Mouse (Mus musculus): Measurements from ENCODE around the gene E030030I06Rik. TPM values are rescaled to one million over a fixed set of nuclear protein-coding genes. Genes with fewer than 3 reads are reported as not detected.
"Not testable (repeated sequence)": the region's sequence is repeated elsewhere in the genome, so short reads cannot be mapped to it uniquely, and the experiment has no call there.

E030030I06Rik gene
- 14.3 and 16.1 TPM in 2 replicates for polyA plus RNA-seq (2014; fragmentation: Nextera tagmentation; extraction: Ambion mirVana)

GRCm38 (mm10) chr10:22149073-22149690 is at the start of gene E030030I06Rik:
Gene E030030I06Rik (minus strand): TSS chr10:22149270.
- no peaks in the 10 kb centered on the region for H3K36me3 ChIP-seq (ENCODE audit: control insufficient read depth, insufficient read depth, low read length)
- DNase-seq (ENCODE audit: low spot score) (peak; percentile 16), ATAC-seq (ENCODE audit: low read depth) (peak; percentile 45)
- H3K4me2 ChIP-seq (ENCODE audit: low read depth, low read length): peak within 1 kb of the TSS; percentile 94
- H3K4me3 ChIP-seq (ENCODE audit: low read depth, low read length): peak within 1 kb of the TSS; percentile 68
- H3K9ac ChIP-seq (ENCODE audit: low read depth, low read length): peak within 1 kb of the TSS; percentile 77
- H3K9me3 ChIP-seq (ENCODE audit: control insufficient read depth, low read length): no peaks in the 10 kb centered on the region
- no peaks in the 10 kb centered on the region; the same call in 1 of the 2 replicates for H3K4me1 ChIP-seq (ENCODE audit: control insufficient read depth, insufficient read depth, low read length)
- H3K27me3 ChIP-seq (replicated peaks; ENCODE audit: control insufficient read depth, insufficient read depth, low read length): peaks cover 29% of the 10 kb centered on the region
- 1% methylated on average over 32 of the region's 37 CpGs for WGBS
- H3K27ac ChIP-seq (replicated peaks; ENCODE audit: low read depth, low read length): no peak within 1 kb of the TSS; the same call in 1 of the 2 replicates

GRCm38 (mm10) chr10:22191035-22191434 is 42.0 kb upstream of the E030030I06Rik start:
- H3K27ac ChIP-seq (replicated peaks; ENCODE audit: low read depth, low read length); DNase-seq (ENCODE audit: low spot score); H3K9me3 ChIP-seq (ENCODE audit: control insufficient read depth, low read length); H3K4me3 ChIP-seq (ENCODE audit: low read depth, low read length); H3K9ac ChIP-seq (ENCODE audit: low read depth, low read length); H3K36me3 ChIP-seq (ENCODE audit: control insufficient read depth, insufficient read depth, low read length); H3K27me3 ChIP-seq (replicated peaks; ENCODE audit: control insufficient read depth, insufficient read depth, low read length); H3K4me2 ChIP-seq (ENCODE audit: low read depth, low read length); H3K4me1 ChIP-seq (ENCODE audit: control insufficient read depth, insufficient read depth, low read length): not testable (repeated sequence)
- peak; percentile 41; the same call in 1 of the 2 replicates for ATAC-seq (ENCODE audit: low read depth)
- WGBS: 3% methylated on average over 6 of the region's 10 CpGs

GRCm38 (mm10) chr10:22176515-22176914 is 27.4 kb upstream of the E030030I06Rik start:
- H3K4me3 ChIP-seq (ENCODE audit: low read depth, low read length); H3K27ac ChIP-seq (replicated peaks; ENCODE audit: low read depth, low read length); H3K27me3 ChIP-seq (replicated peaks; ENCODE audit: control insufficient read depth, insufficient read depth, low read length); H3K4me1 ChIP-seq (ENCODE audit: control insufficient read depth, insufficient read depth, low read length); H3K36me3 ChIP-seq (ENCODE audit: control insufficient read depth, insufficient read depth, low read length); H3K4me2 ChIP-seq (ENCODE audit: low read depth, low read length); ATAC-seq (ENCODE audit: low read depth); H3K9ac ChIP-seq (ENCODE audit: low read depth, low read length); H3K9me3 ChIP-seq (ENCODE audit: control insufficient read depth, low read length); DNase-seq (ENCODE audit: low spot score): not testable (repeated sequence)
- WGBS: 88% methylated on average over 2 of the region's 2 CpGs

GRCm38 (mm10) chr10:22174190-22174487 is 25.1 kb upstream of the E030030I06Rik start:
- H3K9me3 ChIP-seq (ENCODE audit: control insufficient read depth, low read length); H3K27me3 ChIP-seq (replicated peaks; ENCODE audit: control insufficient read depth, insufficient read depth, low read length); DNase-seq (ENCODE audit: low spot score); H3K9ac ChIP-seq (ENCODE audit: low read depth, low read length); H3K27ac ChIP-seq (replicated peaks; ENCODE audit: low read depth, low read length); H3K4me2 ChIP-seq (ENCODE audit: low read depth, low read length); H3K4me3 ChIP-seq (ENCODE audit: low read depth, low read length); ATAC-seq (ENCODE audit: low read depth); H3K36me3 ChIP-seq (ENCODE audit: control insufficient read depth, insufficient read depth, low read length); H3K4me1 ChIP-seq (ENCODE audit: control insufficient read depth, insufficient read depth, low read length): not testable (repeated sequence)
- WGBS: 84% methylated on average over 2 of the region's 2 CpGs

- not testable (repeated sequence) for DNase-seq (ENCODE audit: low spot score); H3K4me3 ChIP-seq (ENCODE audit: low read depth, low read length)
These were observed 24.5 kb upstream of the E030030I06Rik start for GRCm38 (mm10) chr10:22173335-22174189.

GRCm38 (mm10) chr10:22172431-22173334 is 23.6 kb upstream of the E030030I06Rik start:
- H3K36me3 ChIP-seq (ENCODE audit: control insufficient read depth, insufficient read depth, low read length); DNase-seq (ENCODE audit: low spot score); H3K9me3 ChIP-seq (ENCODE audit: control insufficient read depth, low read length); ATAC-seq (ENCODE audit: low read depth); H3K27ac ChIP-seq (replicated peaks; ENCODE audit: low read depth, low read length); H3K4me1 ChIP-seq (ENCODE audit: control insufficient read depth, insufficient read depth, low read length); H3K4me3 ChIP-seq (ENCODE audit: low read depth, low read length); H3K9ac ChIP-seq (ENCODE audit: low read depth, low read length); H3K27me3 ChIP-seq (replicated peaks; ENCODE audit: control insufficient read depth, insufficient read depth, low read length): not testable (repeated sequence)
- 65% methylated on average over 4 of the region's 5 CpGs for WGBS
- H3K4me2 ChIP-seq (ENCODE audit: low read depth, low read length): peak overlapping the region; percentile 41

More at GRCm38 (mm10) chr10:22173335-22174189, 24.5 kb upstream of the E030030I06Rik start:
- not testable (repeated sequence) for H3K4me1 ChIP-seq (ENCODE audit: control insufficient read depth, insufficient read depth, low read length); H3K9ac ChIP-seq (ENCODE audit: low read depth, low read length); H3K36me3 ChIP-seq (ENCODE audit: control insufficient read depth, insufficient read depth, low read length); H3K27ac ChIP-seq (replicated peaks; ENCODE audit: low read depth, low read length); H3K9me3 ChIP-seq (ENCODE audit: control insufficient read depth, low read length); H3K27me3 ChIP-seq (replicated peaks; ENCODE audit: control insufficient read depth, insufficient read depth, low read length)
- WGBS: 9% methylated on average over 12 of the region's 17 CpGs
- H3K4me2 ChIP-seq (ENCODE audit: low read depth, low read length): peak overlapping the region; percentile 41
- peak; percentile 62; the same call in 1 of the 2 replicates for ATAC-seq (ENCODE audit: low read depth)

- not testable (repeated sequence) for H3K4me1 ChIP-seq (ENCODE audit: control insufficient read depth, insufficient read depth, low read length); H3K4me3 ChIP-seq (ENCODE audit: low read depth, low read length); ATAC-seq (ENCODE audit: low read depth); H3K27me3 ChIP-seq (replicated peaks; ENCODE audit: control insufficient read depth, insufficient read depth, low read length); H3K27ac ChIP-seq (replicated peaks; ENCODE audit: low read depth, low read length); H3K4me2 ChIP-seq (ENCODE audit: low read depth, low read length); DNase-seq (ENCODE audit: low spot score); H3K36me3 ChIP-seq (ENCODE audit: control insufficient read depth, insufficient read depth, low read length); H3K9ac ChIP-seq (ENCODE audit: low read depth, low read length); H3K9me3 ChIP-seq (ENCODE audit: control insufficient read depth, low read length)
These were observed 20.0 kb upstream of the E030030I06Rik start for GRCm38 (mm10) chr10:22169116-22169515.

- not testable (repeated sequence) for H3K36me3 ChIP-seq (ENCODE audit: control insufficient read depth, insufficient read depth, low read length); DNase-seq (ENCODE audit: low spot score); H3K9ac ChIP-seq (ENCODE audit: low read depth, low read length); H3K4me1 ChIP-seq (ENCODE audit: control insufficient read depth, insufficient read depth, low read length); H3K9me3 ChIP-seq (ENCODE audit: control insufficient read depth, low read length); H3K4me2 ChIP-seq (ENCODE audit: low read depth, low read length); ATAC-seq (ENCODE audit: low read depth); H3K4me3 ChIP-seq (ENCODE audit: low read depth, low read length); H3K27me3 ChIP-seq (replicated peaks; ENCODE audit: control insufficient read depth, insufficient read depth, low read length); H3K27ac ChIP-seq (replicated peaks; ENCODE audit: low read depth, low read length)
- WGBS: 80% methylated on average over 1 of the region's 1 CpGs
These were observed 18.0 kb upstream of the E030030I06Rik start for GRCm38 (mm10) chr10:22167061-22167460.
